ENCODE assay signal across 19 mouse cellular contexts in the genomic region with DNA sequence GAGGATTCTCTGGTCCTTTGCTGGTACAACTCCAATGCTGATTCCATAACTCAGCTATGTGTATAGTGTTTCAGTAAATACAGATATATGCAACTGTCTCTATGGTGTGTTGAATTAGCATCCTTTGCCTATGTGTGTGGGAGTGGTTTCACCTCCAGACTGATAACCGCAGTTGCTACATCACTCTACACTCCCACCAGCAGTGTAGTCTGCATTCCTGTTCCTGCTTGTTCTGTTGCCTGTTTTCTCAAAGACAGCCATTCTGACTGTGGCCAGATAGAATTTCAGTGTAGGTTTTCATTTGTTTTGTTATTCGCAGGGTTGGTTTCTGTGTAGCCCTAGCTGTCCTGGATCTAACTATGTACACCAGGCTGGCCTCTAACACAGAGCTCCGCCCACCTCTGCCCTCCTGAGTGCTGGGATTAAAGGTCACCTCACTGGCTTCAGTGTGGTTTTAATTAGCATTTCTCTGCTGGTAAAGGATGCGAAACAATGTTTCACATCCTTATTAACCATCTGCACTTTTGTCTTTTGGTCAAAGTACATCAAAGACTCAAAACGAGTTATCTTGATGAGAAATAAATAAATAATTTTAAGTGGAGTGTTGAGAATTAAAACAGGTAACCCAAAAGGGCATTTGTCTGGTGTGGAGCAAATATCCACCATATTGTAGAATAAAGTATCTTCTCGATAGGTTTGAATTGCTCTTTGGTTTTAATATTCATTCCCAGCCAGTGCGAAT. TPM values are rescaled to one million over a fixed set of nuclear protein-coding genes. Genes with fewer than 3 reads are reported as not detected.
A peak's percentile ranks its signal among the peaks of the same experiment; 100 is the strongest.
DNase-seq lines count a peak whose midpoint lies in the region; ATAC-seq and TF ChIP-seq lines count a peak whose summit lies in the region.
"Had no signal": no experiment of that assay in that cellular context is flagged by ENCODE, and none has a peak within 500 bp of the region (broad histone marks: within the 10 kb centered on the region; RNA-seq: fewer than 3 reads in every experiment).

No protein-coding gene starts in this region.

- no peak for ATAC-seq in kidney, embryonic 14.5 days (ENCODE audit: low FRiP score, low TSS enrichment)
- peak; percentile 58 for ATAC-seq in activated CD4-positive, CD25-positive, alpha-beta regulatory T cell, adult 4 months
- ATAC-seq in inflammation-experienced regulatory T-cells, adult 6 months, result peak; percentile 60
- no peak for ATAC-seq in hindbrain, postnatal 0 days

- peak; percentile 57 for DNase-seq in kidney, adult 18-20 months
- DNase-seq in CD4-positive, CD25-positive, alpha-beta regulatory T cell, adult 2 months (ENCODE audit: low read depth, low spot score), result peak; percentile 47
- no peak for DNase-seq in frontal cortex, postnatal 10 days (ENCODE audit: low spot score in 2 of 2)
- DNase-seq in c-Kit-positive CD71-positive TER-119-positive erythroid progenitor cells, embryonic 14.5 days (ENCODE audit: low spot score), result no peak
- DNase-seq in hindbrain, postnatal 0 days (ENCODE audit: low spot score), result no peak
- DNase-seq: adrenal gland, postnatal 14 days; cerebellum, adult 8-10 months; gastrocnemius, postnatal 36 days; liver; lung, adult 2 months; right cerebral cortex, postnatal 25 days; thymus, postnatal 36 days had no signal

- H3K27ac ChIP-seq in kidney, embryonic 14.5 days (ENCODE audit: low read depth, low read length), result no peak overlapping the region
- no peak overlapping the region for H3K27ac ChIP-seq in hindbrain, postnatal 0 days
- H3K27ac ChIP-seq: forebrain, embryonic 12.5 days; kidney, postnatal 0 days; macrophage had no signal

- no peaks in the 10 kb centered on the region for H3K9me3 ChIP-seq in kidney, embryonic 14.5 days (ENCODE audit: control insufficient read depth, low read length)
- H3K9me3 ChIP-seq in hindbrain, postnatal 0 days (ENCODE audit: low read length), result no peaks in the 10 kb centered on the region
- H3K9me3 ChIP-seq: forebrain, embryonic 12.5 days had no signal

- H3K9ac ChIP-seq in kidney, embryonic 14.5 days (ENCODE audit: low read depth, low read length), result no peak overlapping the region
- H3K9ac ChIP-seq in hindbrain, postnatal 0 days (replicated peaks; ENCODE audit: low read length), result no peak overlapping the region
- H3K9ac ChIP-seq: forebrain, embryonic 12.5 days had no signal

- H3K4me3 ChIP-seq in kidney, embryonic 14.5 days (ENCODE audit: low read length), result no peak overlapping the region
- H3K4me3 ChIP-seq in hindbrain, postnatal 0 days (ENCODE audit: low read length), result no peak overlapping the region
- H3K4me3 ChIP-seq: forebrain, embryonic 12.5 days had no signal

- TF ChIP-seq CTCF in hindbrain, postnatal 0 days (IDR thresholded peaks at IDR 0.05; ENCODE audit: low read depth), result no peak

- H3K4me2 ChIP-seq in kidney, embryonic 14.5 days (replicated peaks; ENCODE audit: low read depth, low read length), result no peak overlapping the region
- no peak overlapping the region for H3K4me2 ChIP-seq in hindbrain, postnatal 0 days (ENCODE audit: low read depth, low read length)
- H3K4me2 ChIP-seq: forebrain, embryonic 12.5 days; midbrain, embryonic 11.5 days had no signal

- no peaks in the 10 kb centered on the region for H3K4me1 ChIP-seq in kidney, embryonic 14.5 days (ENCODE audit: control insufficient read depth, insufficient read depth, low read length)
- H3K4me1 ChIP-seq in hindbrain, postnatal 0 days (ENCODE audit: insufficient read depth, low read length), result no peaks in the 10 kb centered on the region
- H3K4me1 ChIP-seq: forebrain, embryonic 12.5 days had no signal

- H3K27me3 ChIP-seq in kidney, embryonic 14.5 days (ENCODE audit: control insufficient read depth, insufficient read depth, low read length), result no peaks in the 10 kb centered on the region
- no peaks in the 10 kb centered on the region for H3K27me3 ChIP-seq in hindbrain, postnatal 0 days (ENCODE audit: insufficient read depth, low read length)
- H3K27me3 ChIP-seq: forebrain, embryonic 12.5 days had no signal

- 75% methylated on average over 7 of the region's 7 CpGs for WGBS in kidney, embryonic 14.5 days
- WGBS in hindbrain, postnatal 0 days, result 85% methylated on average over 7 of the region's 7 CpGs

- H3K36me3 ChIP-seq in kidney, embryonic 14.5 days (ENCODE audit: control insufficient read depth, insufficient read depth, low read length), result no peaks in the 10 kb centered on the region
- H3K36me3 ChIP-seq in hindbrain, postnatal 0 days (ENCODE audit: insufficient read depth, low read length), result no peaks in the 10 kb centered on the region
- H3K36me3 ChIP-seq: forebrain, embryonic 12.5 days had no signal

RNA-seq across cellular contexts. Expression of gene Nlrc5, which starts 13.6 kb away (rescaled TPM):
- 0.10 and 0.70 TPM in 2 replicates for polyA plus RNA-seq in kidney, embryonic 14.5 days (2014; fragmentation: Nextera tagmentation; extraction: Ambion mirVana)
- 100 to 1,000 TPM; 141 to 153 TPM for polyA plus RNA-seq in activated CD4-positive, CD25-positive, alpha-beta regulatory T cell, adult 4 months (2017; shearing (Covaris generic))
- polyA plus RNA-seq in inflammation-experienced regulatory T-cells, adult 6 months (2017; shearing (Covaris generic)), result 100 to 1,000 TPM; 122 to 208 (median 189) TPM
- 0.83 and 0.89 TPM in 2 replicates for total RNA-seq in hindbrain, postnatal 0 days (2014; rRNA removed)
- 0.38 and 0.83 TPM in 2 replicates for polyA plus RNA-seq in hindbrain, postnatal 0 days (2015; fragmentation: Nextera tagmentation; extraction: Ambion mirVana)
- polyA plus RNA-seq: midbrain, embryonic 11.5 days had no signal

Comparison
In these comparisons a context has a peak if more than half of its experiments do, and no peak if none do; other contexts are left out.
1. DNase-seq: peak in kidney, adult 18-20 months (single experiment) and CD4-positive, CD25-positive, alpha-beta regulatory T cell, adult 2 months (single experiment); none in frontal cortex, postnatal 10 days (0 of 2), c-Kit-positive CD71-positive TER-119-positive erythroid progenitor cells, embryonic 14.5 days (single experiment) and hindbrain, postnatal 0 days (single experiment).
2. ATAC-seq: peak in activated CD4-positive, CD25-positive, alpha-beta regulatory T cell, adult 4 months (single experiment) and inflammation-experienced regulatory T-cells, adult 6 months (single experiment); none in kidney, embryonic 14.5 days (single experiment) and hindbrain, postnatal 0 days (single experiment).
3. RNA of gene Nlrc5, which starts 13.6 kb away (polyA plus RNA-seq): 122 to 208 TPM in inflammation-experienced regulatory T-cells, adult 6 months and 141 to 153 TPM in activated CD4-positive, CD25-positive, alpha-beta regulatory T cell, adult 4 months; 0.10 to 0.70 TPM in kidney, embryonic 14.5 days and 0.38 to 0.83 TPM in hindbrain, postnatal 0 days; every median in the first group is over 10 times any median in the second.